Mouse (Mus musculus) lung, postnatal 0 days (tissue): ENCODE results near the gene Ssbp2. TPM values are rescaled to one million over a fixed set of nuclear protein-coding genes. Genes with fewer than 3 reads are reported as not detected.

Experiments
- ATAC-seq: fragments of 200-750 bp; cut with Nextera tagmentation; 2 replicates; pipeline ENCODE4 v1.8.0; 2017; ENCODE audit warnings: moderate library complexity
- DNase-seq: peaks from one replicate; pipeline ENCODE4 v3.0.0-alpha.2; 2016; ENCODE audit warnings: low spot score
- H3K27ac ChIP-seq: fragments of 300-500 bp; sonication (generic); 2 replicates; pipeline ENCODE4 v1.5.1; 2014; ENCODE audit warnings: antibody characterized with exemption, mild to moderate bottlenecking, low read length, mixed read lengths
- H3K27me3 ChIP-seq: fragments of 300-500 bp; sonication (generic); replicated peaks from 2 replicates; pipeline ENCODE4 v1.6.1; 2014; ENCODE audit warnings: low read length, mixed read lengths; ENCODE audit not compliant: insufficient read depth
- H3K36me3 ChIP-seq: fragments of 300-500 bp; sonication (generic); 2 replicates; pipeline ENCODE4 v1.6.1; 2014; ENCODE audit warnings: low read length, mixed read lengths; ENCODE audit not compliant: insufficient read depth
- H3K4me1 ChIP-seq: fragments of 300-500 bp; sonication (generic); 2 replicates; pipeline ENCODE4 v1.6.1; 2014; ENCODE audit warnings: antibody characterized with exemption, low read depth, low read length, mixed read lengths; ENCODE audit not compliant: insufficient read depth
- H3K4me2 ChIP-seq: fragments of 300-500 bp; sonication (generic); replicated peaks from 2 replicates; pipeline ENCODE4 v1.6.1; 2014; ENCODE audit warnings: low read depth, mild to moderate bottlenecking, low read length, moderate library complexity, mixed read lengths
- H3K4me3 ChIP-seq: fragments of 300-500 bp; sonication (generic); 2 replicates; pipeline ENCODE4 v1.5.1; 2014; ENCODE audit warnings: low read depth, low read length
- H3K9ac ChIP-seq: fragments of 300-500 bp; sonication (generic); replicated peaks from 2 replicates; pipeline ENCODE4 v1.6.1; 2014; ENCODE audit warnings: low read depth, mild to moderate bottlenecking
- H3K9me3 ChIP-seq: fragments of 300-500 bp; sonication (generic); 2 replicates; pipeline ENCODE4 v1.6.1; 2016; ENCODE audit warnings: low read length, mixed read lengths
- CTCF ChIP-seq: IDR thresholded peaks from 2 replicates; pipeline ENCODE4 v1.5.1; 2016; ENCODE audit warnings: antibody characterized with exemption, mild to moderate bottlenecking
- EP300 ChIP-seq: IDR thresholded peaks from 2 replicates; pipeline ENCODE4 v1.6.1; 2016; ENCODE audit warnings: antibody characterized with exemption, mild to moderate bottlenecking, control low read depth
- WGBS: fragments of 180-500 bp; shearing (Covaris S2); extraction: QIAGEN DNeasy Blood & Tissue Kit; methylation state at CpG from one replicate; pipeline ENCODE4 v1.1.7; 2014; 5-methylcytosine and 5-hydroxymethylcytosine counted together
- polyA plus RNA-seq: library from polyadenylated mRNA; unstranded; fragments of >200 nt; fragmentation: Nextera tagmentation; extraction: Ambion mirVana; gene quantifications from 2 replicates; pipeline ENCODE4 v1.2.1, GENCODE M21; 2015

Gene Ssbp2
- polyA plus RNA-seq, 1 experiment from 2014 or later = 63.1 TPM

- DNase-seq (no peak), ATAC-seq (no peak)
- no peak overlapping the region for H3K4me3 ChIP-seq
- H3K27ac ChIP-seq = no peak overlapping the region
- H3K27me3 ChIP-seq = no peaks in the 10 kb centered on the region
- H3K36me3 ChIP-seq = no peaks in the 10 kb centered on the region
- H3K9ac ChIP-seq = no peak overlapping the region
- H3K9me3 ChIP-seq = no peaks in the 10 kb centered on the region
- H3K4me2 ChIP-seq = no peak overlapping the region
- TF ChIP-seq CTCF (no peak), EP300 (no peak)
- 93% methylated on average over 1 of the region's 1 CpGs for WGBS
- no peaks in the 10 kb centered on the region for H3K4me1 ChIP-seq
Observed at GRCm38 (mm10) chr13:91476596-91477100, 16.6 kb downstream of the Ssbp2 start.

- peak; percentile 77 for DNase-seq
- Histone ChIP-seq H3K4me1 (no peaks in the 10 kb centered on the region), H3K4me3 (no peak overlapping the region), H3K9ac (no peak overlapping the region), H3K9me3 (no peaks in the 10 kb centered on the region), H3K27ac (no peak overlapping the region), H3K4me2 (no peak overlapping the region), H3K27me3 (no peaks in the 10 kb centered on the region), H3K36me3 (no peaks in the 10 kb centered on the region)
- TF ChIP-seq CTCF = no peak
- no peak for TF ChIP-seq EP300
- 8% methylated on average over 3 of the region's 4 CpGs for WGBS
- ATAC-seq = peak; percentile 74
Observed at GRCm38 (mm10) chr13:91478011-91478410, 17.9 kb downstream of the Ssbp2 start.

GRCm38 (mm10) chr13:91484303-91484702 is 24.2 kb downstream of the Ssbp2 start:
- H3K27me3 ChIP-seq = no peaks in the 10 kb centered on the region
- H3K4me3 ChIP-seq = no peak overlapping the region
- H3K9ac ChIP-seq = no peak overlapping the region
- no peak for TF ChIP-seq EP300
- TF ChIP-seq CTCF = no peak
- DNase-seq (no peak), ATAC-seq (no peak)
- WGBS = 46% methylated on average over 1 of the region's 1 CpGs
- H3K27ac ChIP-seq = no peak overlapping the region
- no peaks in the 10 kb centered on the region for H3K4me1 ChIP-seq
- no peak overlapping the region for H3K4me2 ChIP-seq
- no peaks in the 10 kb centered on the region for H3K36me3 ChIP-seq
- H3K9me3 ChIP-seq = no peaks in the 10 kb centered on the region

- H3K9ac ChIP-seq = no peak overlapping the region
- H3K36me3 ChIP-seq = no peaks in the 10 kb centered on the region
- no peak overlapping the region for H3K4me2 ChIP-seq
- H3K4me1 ChIP-seq = no peaks in the 10 kb centered on the region
- H3K9me3 ChIP-seq = no peaks in the 10 kb centered on the region
- no peak overlapping the region for H3K27ac ChIP-seq
- no peak overlapping the region for H3K4me3 ChIP-seq
- ATAC-seq = no peak
- no peak for TF ChIP-seq EP300
- no peak for TF ChIP-seq CTCF
- DNase-seq = no peak
- no peaks in the 10 kb centered on the region for H3K27me3 ChIP-seq
- WGBS = 70% methylated on average over 4 of the region's 4 CpGs
Observed at GRCm38 (mm10) chr13:91492133-91492532, 32.0 kb downstream of the Ssbp2 start.

- TF ChIP-seq EP300 (no peak), CTCF (no peak)
- 38% methylated on average over 3 of the region's 3 CpGs for WGBS
Observed at GRCm38 (mm10) chr13:91497055-91497454, 37.0 kb downstream of the Ssbp2 start.

GRCm38 (mm10) chr13:91501735-91502134 is 41.7 kb downstream of the Ssbp2 start:
- Histone ChIP-seq H3K9me3 (no peaks in the 10 kb centered on the region), H3K36me3 (no peaks in the 10 kb centered on the region), H3K4me3 (no peak overlapping the region), H3K27ac (no peak overlapping the region), H3K4me1 (no peaks in the 10 kb centered on the region), H3K9ac (no peak overlapping the region), H3K4me2 (no peak overlapping the region), H3K27me3 (no peaks in the 10 kb centered on the region)
- DNase-seq = no peak
- TF ChIP-seq CTCF (no peak), EP300 (no peak)
- no peak for ATAC-seq
- WGBS = 91% methylated on average over 3 of the region's 3 CpGs

More at GRCm38 (mm10) chr13:91497055-91497454, 37.0 kb downstream of the Ssbp2 start:
- DNase-seq (no peak), ATAC-seq (no peak)
- Histone ChIP-seq H3K27ac (no peak overlapping the region), H3K36me3 (no peaks in the 10 kb centered on the region), H3K4me1 (no peaks in the 10 kb centered on the region), H3K9ac (no peak overlapping the region), H3K4me3 (no peak overlapping the region), H3K4me2 (no peak overlapping the region), H3K9me3 (no peaks in the 10 kb centered on the region), H3K27me3 (no peaks in the 10 kb centered on the region)
